Mouse (Mus musculus) heart, embryonic 14.5 days (tissue): ENCODE results near the gene Ranbp3l. TPM values are rescaled to one million over a fixed set of nuclear protein-coding genes. Genes with fewer than 3 reads are reported as not detected.

Experiments used
- ATAC-seq: fragments of 200-750 bp; cut with Nextera tagmentation; 2 replicates; pipeline ENCODE4 v1.8.0; 2017; ENCODE audit warnings: low read depth, moderate TSS enrichment; ENCODE audit not compliant: insufficient number of reproducible peaks, insufficient read depth, low FRiP score
- H3K27ac ChIP-seq, 2 experiments: fragments of 200-500 bp in 1 of 2; fragments of 300-500 bp in 1 of 2; sonication (generic) in 1 of 2; replicated peaks in 1 of 2; 2 replicates each; pipeline ENCODE4 v1.5.1; 2012 to 2014; ENCODE audit warnings: low read depth in 2 of 2, low read length in 2 of 2, control low read depth in 1 of 2, mild to moderate bottlenecking in 1 of 2, mixed read lengths in 1 of 2; ENCODE audit not compliant: control insufficient read depth in 1 of 2, insufficient read depth in 1 of 2
- H3K27me3 ChIP-seq: fragments of 300-500 bp; sonication (generic); 2 replicates; pipeline ENCODE4 v1.6.1; 2014; ENCODE audit warnings: mild to moderate bottlenecking, low read length, control low read depth; ENCODE audit not compliant: control insufficient read depth, insufficient read depth
- H3K36me3 ChIP-seq: fragments of 300-500 bp; sonication (generic); 2 replicates; pipeline ENCODE4 v1.6.1; 2014; ENCODE audit warnings: mild to moderate bottlenecking, control low read depth, low read length, mixed read lengths; ENCODE audit not compliant: control insufficient read depth, insufficient read depth
- H3K4me1 ChIP-seq, 2 experiments: fragments of 200-500 bp in 1 of 2; fragments of 300-500 bp in 1 of 2; sonication (generic) in 1 of 2; 2 replicates each; pipeline ENCODE4 v1.6.1; 2012 to 2014; ENCODE audit warnings: low read length in 2 of 2, control low read depth in 1 of 2, mixed read lengths in 1 of 2; ENCODE audit not compliant: control insufficient read depth in 2 of 2, insufficient read depth in 2 of 2
- H3K4me2 ChIP-seq: fragments of 300-500 bp; sonication (generic); 2 replicates; pipeline ENCODE4 v1.6.1; 2014; ENCODE audit warnings: mild to moderate bottlenecking, low read length
- H3K4me3 ChIP-seq, 2 experiments: fragments of 200-500 bp in 1 of 2; fragments of 300-500 bp in 1 of 2; sonication (generic) in 1 of 2; 2 replicates each; pipeline ENCODE4 v1.5.1; 2012 to 2014; ENCODE audit warnings: low read length in 2 of 2, mild to moderate bottlenecking in 2 of 2, control low read depth in 1 of 2, low read depth in 1 of 2, moderate library complexity in 1 of 2; ENCODE audit not compliant: control insufficient read depth in 1 of 2, insufficient read depth in 1 of 2
- H3K9ac ChIP-seq: fragments of 300-500 bp; sonication (generic); 2 replicates; pipeline ENCODE4 v1.6.1; 2014; ENCODE audit warnings: mild to moderate bottlenecking, low read length
- H3K9me3 ChIP-seq: fragments of 300-500 bp; sonication (generic); 2 replicates; pipeline ENCODE4 v1.6.1; 2016; ENCODE audit warnings: low read length, control low read depth; ENCODE audit not compliant: control insufficient read depth
- WGBS: fragments of 180-500 bp; shearing (Covaris S2); extraction: QIAGEN DNeasy Blood & Tissue Kit; methylation state at CpG from one replicate; pipeline ENCODE4 v1.1.7; 2014; 5-methylcytosine and 5-hydroxymethylcytosine counted together
- polyA plus RNA-seq: library from polyadenylated mRNA; unstranded; fragments of >200 nt; fragmentation: Nextera tagmentation; extraction: Ambion mirVana; gene quantifications from 2 replicates; pipeline ENCODE4 v1.2.1, GENCODE M21; 2014

The Ranbp3l gene
- polyA plus RNA-seq, 1 experiment from 2014 or later = 0.24 TPM

DNA sequence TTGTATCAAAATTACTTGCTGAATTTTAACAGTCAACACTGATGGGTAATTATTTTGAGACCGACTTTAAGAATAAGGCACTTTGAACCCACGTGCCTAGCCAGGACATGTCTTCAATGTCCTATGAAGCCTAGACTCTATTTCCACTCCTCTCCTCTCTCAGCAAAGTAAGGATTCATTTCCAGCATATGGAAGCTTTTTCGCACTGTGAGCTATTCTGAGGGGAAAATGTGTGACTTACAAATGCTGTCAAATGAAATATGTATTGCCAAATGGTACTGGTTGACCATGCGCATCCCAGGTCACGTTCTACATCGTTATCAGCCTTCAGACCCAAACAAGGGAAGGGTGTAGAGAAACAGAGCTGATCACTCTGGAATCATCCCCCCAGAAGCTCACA lies 23.5 kb downstream of the Ranbp3l start:
- WGBS = 88% methylated on average over 6 of the region's 6 CpGs
- no peak overlapping the region for H3K9ac ChIP-seq
- no peak overlapping the region for H3K4me2 ChIP-seq
- no peaks in the 10 kb centered on the region for H3K4me1 ChIP-seq
- no peak for ATAC-seq
- no peaks in the 10 kb centered on the region for H3K9me3 ChIP-seq
- H3K27me3 ChIP-seq = no peaks in the 10 kb centered on the region
- H3K36me3 ChIP-seq = no peaks in the 10 kb centered on the region
- H3K27ac ChIP-seq = no peak overlapping the region
- no peak overlapping the region for H3K4me3 ChIP-seq

DNA sequence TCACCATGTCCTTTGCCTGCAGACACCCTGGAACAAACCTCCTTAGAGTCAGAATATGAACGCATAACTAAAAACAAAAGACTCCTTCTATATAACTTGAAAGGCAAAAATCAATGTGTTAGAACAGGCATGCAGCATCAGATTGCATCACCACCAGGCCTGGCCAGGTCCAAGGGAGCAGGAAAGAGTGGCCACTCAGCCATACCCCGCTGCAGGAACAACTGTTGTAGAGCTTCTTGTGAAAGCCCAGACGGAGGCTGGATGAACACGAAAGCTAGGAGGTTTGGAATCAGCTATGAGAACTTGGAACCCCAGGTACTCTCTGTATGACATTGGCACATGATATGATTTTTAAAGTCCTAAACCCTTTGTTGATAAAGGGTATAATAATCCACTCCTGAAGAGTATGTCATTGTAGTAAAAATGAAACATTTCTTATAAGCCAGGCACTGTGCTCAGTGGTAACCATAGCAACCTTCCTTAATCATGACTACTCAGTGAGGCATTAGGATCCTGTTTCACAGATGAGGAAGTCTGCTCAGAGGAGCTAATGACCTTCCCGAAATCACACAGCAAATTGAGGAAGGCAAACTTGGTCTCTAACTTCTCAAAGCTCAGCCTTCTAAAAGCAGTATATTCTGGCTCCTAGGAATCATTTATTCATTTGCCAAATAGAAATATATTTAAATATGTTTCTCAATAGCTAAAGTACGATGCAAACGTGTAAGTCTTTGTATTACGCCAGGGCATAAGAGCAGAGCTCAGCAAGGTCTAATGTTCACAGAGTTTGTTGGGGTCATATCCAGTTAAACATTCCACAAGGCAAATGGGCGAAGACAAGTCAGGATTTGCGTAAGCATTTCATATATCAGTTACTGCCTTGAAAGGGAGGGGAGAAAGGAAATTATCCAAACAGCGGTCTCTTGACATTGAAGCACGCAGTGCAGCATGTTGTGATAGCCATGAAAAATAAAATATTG lies 24.4 kb downstream of the Ranbp3l start:
- Histone ChIP-seq H3K9ac (no peak overlapping the region), H3K4me3 (no peak overlapping the region), H3K9me3 (no peaks in the 10 kb centered on the region), H3K27ac (no peak overlapping the region), H3K27me3 (no peaks in the 10 kb centered on the region), H3K4me1 (no peaks in the 10 kb centered on the region), H3K36me3 (no peaks in the 10 kb centered on the region), H3K4me2 (no peak overlapping the region)
- 74% methylated on average over 12 of the region's 12 CpGs for WGBS
- no peak for ATAC-seq

DNA sequence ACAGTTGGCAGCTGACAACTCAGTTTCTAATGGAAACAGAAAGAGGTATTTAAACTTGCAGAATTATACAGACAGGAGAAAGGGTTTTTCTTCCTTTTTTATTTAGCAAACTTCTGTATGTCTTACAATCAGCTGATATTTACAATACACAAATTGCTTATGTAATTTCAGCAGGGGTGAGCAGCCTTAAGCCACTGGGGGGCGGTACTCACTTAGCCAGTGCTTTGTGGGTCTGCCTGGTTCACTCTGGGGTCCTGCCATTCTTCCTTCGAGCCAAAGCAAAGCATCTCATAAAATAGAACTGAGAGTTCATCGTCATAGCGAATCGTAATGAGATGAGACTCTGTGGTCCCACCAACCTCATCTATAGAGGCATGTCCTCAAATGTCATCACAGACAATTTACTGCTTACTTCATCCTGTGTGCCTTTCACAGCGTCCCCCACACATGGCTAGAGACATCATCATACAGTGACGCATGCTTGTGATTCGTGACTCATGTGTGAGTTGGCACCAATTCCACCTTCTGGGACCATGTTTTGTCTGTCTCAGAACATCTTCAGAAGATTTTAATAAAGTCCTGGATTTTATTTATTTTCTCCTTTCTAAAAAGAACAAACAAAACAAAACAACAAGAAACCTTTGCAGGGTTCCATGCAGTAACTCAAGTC lies 27.0 kb downstream of the Ranbp3l start:
- Histone ChIP-seq H3K27me3 (no peaks in the 10 kb centered on the region), H3K27ac (no peak overlapping the region), H3K36me3 (no peaks in the 10 kb centered on the region), H3K9me3 (no peaks in the 10 kb centered on the region), H3K4me1 (no peaks in the 10 kb centered on the region), H3K4me2 (no peak overlapping the region), H3K9ac (no peak overlapping the region), H3K4me3 (no peak overlapping the region)
- no peak for ATAC-seq
- 71% methylated on average over 8 of the region's 8 CpGs for WGBS

DNA sequence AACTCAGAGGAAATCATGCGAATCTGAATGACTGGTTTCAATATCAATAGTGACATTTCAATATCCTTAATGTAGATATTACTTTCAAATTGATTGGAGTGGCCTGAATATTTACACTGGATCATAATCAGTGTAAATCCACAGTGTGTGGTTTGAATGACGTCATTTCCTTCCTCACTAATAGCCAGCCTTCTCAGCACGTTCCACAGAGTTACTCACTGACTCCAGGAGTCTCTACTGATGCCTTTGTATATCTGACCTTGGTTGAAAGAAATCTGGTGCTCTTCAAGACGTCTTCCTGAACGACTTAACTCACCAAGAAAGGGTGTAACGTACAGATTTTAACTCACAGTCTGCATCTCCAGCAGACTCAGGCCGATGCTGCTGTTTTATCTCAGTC lies 27.7 kb downstream of the Ranbp3l start:
- 48% methylated on average over 7 of the region's 7 CpGs for WGBS
- Histone ChIP-seq H3K36me3 (no peaks in the 10 kb centered on the region), H3K27ac (no peak overlapping the region), H3K9me3 (no peaks in the 10 kb centered on the region), H3K4me1 (no peaks in the 10 kb centered on the region), H3K4me3 (no peak overlapping the region), H3K4me2 (no peak overlapping the region), H3K27me3 (no peaks in the 10 kb centered on the region), H3K9ac (no peak overlapping the region)
- ATAC-seq = no peak

DNA sequence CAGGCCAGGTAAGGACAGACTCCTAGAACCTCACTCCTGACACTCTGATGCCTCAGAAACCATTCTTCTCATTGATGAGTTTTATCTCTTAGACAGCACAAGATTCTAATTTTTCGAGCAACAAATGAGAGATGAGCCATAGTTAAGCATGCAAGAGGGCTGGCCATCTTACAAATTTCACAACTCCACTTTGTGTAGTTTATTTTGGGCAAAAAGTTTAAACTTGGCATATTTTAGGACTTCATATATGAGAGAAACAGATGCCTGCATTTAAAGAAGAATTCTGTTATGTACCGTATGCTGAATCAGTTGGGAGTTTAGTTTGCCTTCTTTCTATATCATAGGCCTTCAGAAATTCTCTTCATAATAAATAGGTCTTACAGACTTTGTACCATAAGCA lies 35.0 kb downstream of the Ranbp3l start:
- H3K4me3 ChIP-seq = no peak overlapping the region
- H3K27ac ChIP-seq = no peak overlapping the region
- H3K4me1 ChIP-seq = no peaks in the 10 kb centered on the region
- H3K27me3 ChIP-seq = no peaks in the 10 kb centered on the region
- H3K36me3 ChIP-seq = no peaks in the 10 kb centered on the region
- 74% methylated on average over 2 of the region's 2 CpGs for WGBS
- no peak overlapping the region for H3K4me2 ChIP-seq
- no peak overlapping the region for H3K9ac ChIP-seq
- ATAC-seq = no peak
- no peaks in the 10 kb centered on the region for H3K9me3 ChIP-seq

DNA sequence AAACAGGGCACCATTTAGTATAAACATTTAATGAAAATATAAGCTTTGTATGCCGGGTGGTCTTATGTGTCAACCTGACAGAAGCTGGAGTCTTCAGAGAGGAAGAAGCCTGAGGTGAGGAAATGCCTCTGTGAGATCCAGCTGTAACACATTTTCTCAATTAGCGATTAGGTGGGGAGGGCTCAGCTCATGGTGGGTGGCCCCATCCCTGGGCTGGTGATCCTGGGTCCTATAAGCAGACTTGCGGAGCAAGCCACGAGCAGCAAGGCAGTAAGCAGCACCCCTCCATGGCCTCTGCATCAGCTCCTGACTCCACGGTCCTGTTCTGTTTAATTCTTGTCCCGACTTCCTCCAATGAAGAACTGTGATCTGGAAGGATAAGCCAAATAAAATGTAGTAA lies 41.4 kb downstream of the Ranbp3l start:
- no peak for ATAC-seq
- Histone ChIP-seq H3K4me3 (no peak overlapping the region), H3K9me3 (no peaks in the 10 kb centered on the region), H3K4me1 (peaks cover 0 to 2% of the 10 kb centered on the region in 2 experiments; a peak in 3 of 4 replicates), H3K9ac (no peak overlapping the region), H3K4me2 (no peak overlapping the region), H3K36me3 (no peaks in the 10 kb centered on the region), H3K27me3 (no peaks in the 10 kb centered on the region), H3K27ac (no peak overlapping the region)
- 66% methylated on average over 6 of the region's 6 CpGs for WGBS

DNA sequence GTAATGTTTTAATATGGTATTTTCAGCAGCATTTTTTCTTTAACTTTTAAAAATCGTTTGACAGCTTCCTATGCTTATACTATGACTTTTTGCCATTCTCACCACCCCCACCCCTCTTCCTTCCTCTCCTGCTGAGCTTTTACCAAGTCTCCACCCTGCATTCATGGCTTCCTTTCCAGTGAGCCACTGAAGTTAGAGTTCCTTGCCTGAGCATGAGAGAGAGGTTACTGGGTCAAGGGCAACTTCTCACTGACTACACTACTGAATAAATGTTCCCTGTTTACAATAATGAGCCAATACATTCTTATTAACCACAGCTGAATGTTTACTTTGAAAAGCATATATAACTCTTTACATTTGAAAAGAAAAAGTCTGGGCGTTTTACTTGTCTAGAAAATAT lies 46.8 kb downstream of the Ranbp3l start:
- H3K36me3 ChIP-seq = no peaks in the 10 kb centered on the region
- no peaks in the 10 kb centered on the region; the same call in 1 of the 2 replicates for H3K9me3 ChIP-seq
- no peak for ATAC-seq
- no peak overlapping the region for H3K27ac ChIP-seq
- H3K27me3 ChIP-seq = no peaks in the 10 kb centered on the region
- H3K4me3 ChIP-seq = no peak overlapping the region
- no peak overlapping the region for H3K4me2 ChIP-seq
- H3K9ac ChIP-seq = no peak overlapping the region
- 68% methylated on average over 2 of the region's 2 CpGs for WGBS
- H3K4me1 ChIP-seq = peaks cover 0 to 2% of the 10 kb centered on the region in 2 experiments; a peak in 3 of 4 replicates
